Mouse (Mus musculus): Measurements from ENCODE around the gene Zfp119a. TPM values are rescaled to one million over a fixed set of nuclear protein-coding genes. Genes with fewer than 3 reads are reported as not detected.

Gene Zfp119a
- polyA plus RNA-seq, 1 experiment from 2014 or later: 13.1 TPM

- ATAC-seq: no peak
- H3K4me1 ChIP-seq (replicated peaks; ENCODE audit: control insufficient read depth, insufficient read depth, low read length): peaks cover 16% of the 10 kb centered on the region
- no peaks in the 10 kb centered on the region for H3K36me3 ChIP-seq (ENCODE audit: control insufficient read depth, insufficient read depth)
- no peak overlapping the region for H3K4me2 ChIP-seq (ENCODE audit: low read length)
- no peak overlapping the region for H3K27ac ChIP-seq (ENCODE audit: low read length)
- H3K4me3 ChIP-seq (replicated peaks; ENCODE audit: low read length): no peak overlapping the region
- H3K27me3 ChIP-seq (replicated peaks; ENCODE audit: control insufficient read depth, insufficient read depth, low read length): no peaks in the 10 kb centered on the region
- 0 out of 2 replicates have a peak, but pooled peaks cover 2% of the 10 kb centered on the region for H3K9me3 ChIP-seq (ENCODE audit: control insufficient read depth, low read length)
- 95% methylated on average over 4 of the region's 4 CpGs for WGBS
- no peak overlapping the region for H3K9ac ChIP-seq (replicated peaks; ENCODE audit: low read depth, low read length)
Observed at GRCm38 (mm10) chr17:55877184-55877583, 1.5 kb downstream of the Zfp119a start.

- no peak overlapping the region for H3K27ac ChIP-seq (ENCODE audit: low read length)
- ATAC-seq: no peak
- H3K4me2 ChIP-seq (ENCODE audit: low read length): no peak overlapping the region
- no peaks in the 10 kb centered on the region for H3K9me3 ChIP-seq (ENCODE audit: control insufficient read depth, low read length)
- H3K36me3 ChIP-seq (ENCODE audit: control insufficient read depth, insufficient read depth): no peaks in the 10 kb centered on the region
- H3K4me1 ChIP-seq (replicated peaks; ENCODE audit: control insufficient read depth, insufficient read depth, low read length): no peaks in the 10 kb centered on the region
- WGBS: 93% methylated on average over 4 of the region's 4 CpGs
- H3K27me3 ChIP-seq (replicated peaks; ENCODE audit: control insufficient read depth, insufficient read depth, low read length): no peaks in the 10 kb centered on the region
- H3K9ac ChIP-seq (replicated peaks; ENCODE audit: low read depth, low read length): no peak overlapping the region
- no peak overlapping the region for H3K4me3 ChIP-seq (replicated peaks; ENCODE audit: low read length)
Observed at GRCm38 (mm10) chr17:55843067-55843466, 35.7 kb downstream of the Zfp119a start.

- no peaks in the 10 kb centered on the region for H3K27me3 ChIP-seq (replicated peaks; ENCODE audit: control insufficient read depth, insufficient read depth, low read length)
- no peak overlapping the region for H3K4me2 ChIP-seq (ENCODE audit: low read length)
- H3K27ac ChIP-seq (ENCODE audit: low read length): no peak overlapping the region
- 92% methylated on average over 1 of the region's 1 CpGs for WGBS
- no peak overlapping the region for H3K9ac ChIP-seq (replicated peaks; ENCODE audit: low read depth, low read length)
- no peak overlapping the region for H3K4me3 ChIP-seq (replicated peaks; ENCODE audit: low read length)
- H3K36me3 ChIP-seq (ENCODE audit: control insufficient read depth, insufficient read depth): no peaks in the 10 kb centered on the region
- no peaks in the 10 kb centered on the region for H3K9me3 ChIP-seq (ENCODE audit: control insufficient read depth, low read length)
- ATAC-seq: no peak
- no peaks in the 10 kb centered on the region for H3K4me1 ChIP-seq (replicated peaks; ENCODE audit: control insufficient read depth, insufficient read depth, low read length)
Observed at GRCm38 (mm10) chr17:55821566-55821965, 57.2 kb downstream of the Zfp119a start.

- Histone ChIP-seq H3K27me3 (replicated peaks; ENCODE audit: control insufficient read depth, insufficient read depth, low read length) (no peaks in the 10 kb centered on the region), H3K4me1 (replicated peaks; ENCODE audit: control insufficient read depth, insufficient read depth, low read length) (no peaks in the 10 kb centered on the region), H3K9me3 (ENCODE audit: control insufficient read depth, low read length) (no peaks in the 10 kb centered on the region), H3K4me2 (ENCODE audit: low read length) (no peak overlapping the region), H3K4me3 (replicated peaks; ENCODE audit: low read length) (no peak overlapping the region), H3K9ac (replicated peaks; ENCODE audit: low read depth, low read length) (no peak overlapping the region), H3K27ac (ENCODE audit: low read length) (no peak overlapping the region), H3K36me3 (ENCODE audit: control insufficient read depth, insufficient read depth) (no peaks in the 10 kb centered on the region)
- ATAC-seq: no peak
- 92% methylated on average over 4 of the region's 4 CpGs for WGBS
Observed at GRCm38 (mm10) chr17:55816853-55817252, 61.9 kb downstream of the Zfp119a start.

Other genes with a start within 250 kb of the Zfp119a start
- 7.8 and 11.7 TPM in 2 replicates for gene Pot1b, start 166.3 kb downstream of the Zfp119a start, polyA plus RNA-seq (2015; fragmentation: Nextera tagmentation; extraction: Ambion mirVana)
- gene Adgre4, start 128.9 kb downstream of the Zfp119a start, polyA plus RNA-seq (2015; fragmentation: Nextera tagmentation; extraction: Ambion mirVana): 0.09 and 0.14 TPM in 2 replicates
- 17.0 and 18.0 TPM in 2 replicates for gene Zfp959, start 13.2 kb upstream of the Zfp119a start, polyA plus RNA-seq (2015; fragmentation: Nextera tagmentation; extraction: Ambion mirVana)
- 6.7 and 8.3 TPM in 2 replicates for gene Zfp119b, start 70.6 kb upstream of the Zfp119a start, polyA plus RNA-seq (2015; fragmentation: Nextera tagmentation; extraction: Ambion mirVana)
- gene Ebi3, start 73.7 kb upstream of the Zfp119a start, polyA plus RNA-seq (2015; fragmentation: Nextera tagmentation; extraction: Ambion mirVana): 3.0 and 4.2 TPM in 2 replicates
- gene Yju2, start 80.2 kb upstream of the Zfp119a start, polyA plus RNA-seq (2015; fragmentation: Nextera tagmentation; extraction: Ambion mirVana): 26.8 and 27.0 TPM in 2 replicates
- 98.2 and 129 TPM in 2 replicates for gene Shd, start 91.5 kb upstream of the Zfp119a start, polyA plus RNA-seq (2015; fragmentation: Nextera tagmentation; extraction: Ambion mirVana)
- 144 and 179 TPM in 2 replicates for gene Fsd1, start 107.6 kb upstream of the Zfp119a start, polyA plus RNA-seq (2015; fragmentation: Nextera tagmentation; extraction: Ambion mirVana)
- 5.5 and 6.6 TPM in 2 replicates for gene Stap2, start 126.7 kb upstream of the Zfp119a start, polyA plus RNA-seq (2015; fragmentation: Nextera tagmentation; extraction: Ambion mirVana)
- gene Mpnd, start 126.8 kb upstream of the Zfp119a start, polyA plus RNA-seq (2015; fragmentation: Nextera tagmentation; extraction: Ambion mirVana): 152 and 157 TPM in 2 replicates
- gene Sh3gl1, start 157.7 kb upstream of the Zfp119a start, polyA plus RNA-seq (2015; fragmentation: Nextera tagmentation; extraction: Ambion mirVana): 125 and 126 TPM in 2 replicates
- gene Chaf1a, start 161.5 kb upstream of the Zfp119a start, polyA plus RNA-seq (2015; fragmentation: Nextera tagmentation; extraction: Ambion mirVana): 10.6 and 12.6 TPM in 2 replicates
- 78.8 and 85.8 TPM in 2 replicates for gene Ubxn6, start 196.1 kb upstream of the Zfp119a start, polyA plus RNA-seq (2015; fragmentation: Nextera tagmentation; extraction: Ambion mirVana)
- gene Hdgfl2, start 200.7 kb upstream of the Zfp119a start, polyA plus RNA-seq (2015; fragmentation: Nextera tagmentation; extraction: Ambion mirVana): 151 and 158 TPM in 2 replicates
- 0.09 and 0.14 TPM in 2 replicates for gene Plin4, start 230.9 kb upstream of the Zfp119a start, polyA plus RNA-seq (2015; fragmentation: Nextera tagmentation; extraction: Ambion mirVana)
- gene Plin5, start 238.7 kb upstream of the Zfp119a start, polyA plus RNA-seq (2015; fragmentation: Nextera tagmentation; extraction: Ambion mirVana): 0.67 and 1.4 TPM in 2 replicates
- gene Lrg1, start 243.1 kb upstream of the Zfp119a start, polyA plus RNA-seq (2015; fragmentation: Nextera tagmentation; extraction: Ambion mirVana): 0.22 TPM in 1 of 2 replicates, not detected in the other

Measured in forebrain, embryonic 16.5 days (tissue).